Mouse (Mus musculus): Measurements from ENCODE around the gene Map4k3. TPM values are rescaled to one million over a fixed set of nuclear protein-coding genes. Genes with fewer than 3 reads are reported as not detected.

The Map4k3 gene
- polyA plus RNA-seq, 1 experiment from 2014 or later = 13.9 TPM

DNA sequence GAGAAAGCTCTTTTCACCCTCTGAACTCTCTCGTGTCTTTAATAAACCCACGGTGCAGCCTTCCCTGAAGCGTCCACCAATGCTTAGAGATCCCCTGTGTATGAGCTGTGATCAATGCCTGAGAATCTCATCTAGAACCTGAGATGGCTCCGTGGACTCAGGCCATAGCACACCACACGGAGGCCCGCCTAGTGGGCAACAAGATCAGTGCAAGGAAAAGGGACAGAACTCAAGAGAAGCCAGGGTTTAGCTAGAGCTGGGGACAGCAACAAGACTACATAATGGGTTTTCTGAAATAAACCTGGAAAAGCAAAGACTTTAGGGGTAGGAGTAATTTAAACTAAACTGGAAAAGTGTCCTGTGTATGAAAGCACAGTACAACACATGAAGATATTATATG, 5.2 kb downstream of the Map4k3 start:
- H3K27me3 ChIP-seq (ENCODE audit: poor library complexity, severe bottlenecking) = no peaks in the 10 kb centered on the region
- DNase-seq (ENCODE audit: extremely low spot score, low spot score) = no peak
- no peak overlapping the region for H3K4me3 ChIP-seq
- no peak overlapping the region for H3K27ac ChIP-seq
- peaks cover 24% of the 10 kb centered on the region for H3K4me1 ChIP-seq
- peaks cover 14% of the 10 kb centered on the region for H3K36me3 ChIP-seq (replicated peaks)
- WGBS = 84% methylated on average over 6 of the region's 6 CpGs
- peaks cover 3% of the 10 kb centered on the region; the same call in 1 of the 2 replicates for H3K9me3 ChIP-seq

DNA sequence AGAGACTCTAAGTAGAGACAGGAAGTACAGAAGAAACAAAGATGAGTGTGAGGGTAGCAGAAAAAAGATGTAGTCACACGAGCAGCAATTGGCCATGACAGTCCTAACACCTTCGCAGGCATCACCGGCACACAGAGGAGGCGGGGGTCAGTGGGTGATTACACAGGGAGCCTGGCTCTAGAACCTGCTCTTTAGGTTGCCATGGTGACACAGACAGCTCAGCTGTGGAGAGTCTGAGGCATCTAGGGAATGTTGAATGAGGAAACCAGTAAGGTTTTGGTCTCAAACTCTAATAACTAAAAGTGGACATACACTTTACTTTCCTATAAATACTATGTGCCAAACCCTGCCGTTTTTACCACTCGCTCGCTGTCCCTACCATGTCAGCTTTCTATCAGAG, 6.6 kb downstream of the Map4k3 start:
- Histone ChIP-seq H3K27ac (no peak overlapping the region), H3K36me3 (replicated peaks) (peaks cover 14% of the 10 kb centered on the region), H3K27me3 (ENCODE audit: poor library complexity, severe bottlenecking) (no peaks in the 10 kb centered on the region), H3K9me3 (peaks cover 3% of the 10 kb centered on the region; the same call in 1 of the 2 replicates), H3K4me3 (no peak overlapping the region), H3K4me1 (peaks cover 20% of the 10 kb centered on the region)
- 83% methylated on average over 7 of the region's 7 CpGs for WGBS
- no peak for DNase-seq (ENCODE audit: extremely low spot score, low spot score)

DNA sequence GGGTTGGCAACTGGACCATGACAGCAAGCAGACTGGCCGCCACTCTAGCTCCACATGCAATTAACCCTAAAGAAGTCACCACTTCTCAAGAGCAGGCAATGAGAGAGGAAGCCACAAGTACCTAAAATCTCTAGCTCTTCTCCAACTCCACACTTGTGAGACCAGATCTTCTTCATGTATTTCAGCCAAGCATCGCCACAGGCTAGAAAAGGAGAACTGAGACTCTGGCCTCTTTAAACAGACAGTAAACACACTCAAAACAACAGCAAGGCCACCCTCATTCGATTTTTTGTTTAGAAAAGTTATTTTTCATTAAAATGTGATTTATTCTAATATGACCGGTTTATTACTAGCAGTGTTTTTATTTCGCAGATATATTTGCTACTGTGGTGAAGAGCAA, 9.0 kb downstream of the Map4k3 start:
- DNase-seq (ENCODE audit: extremely low spot score, low spot score) = no peak
- Histone ChIP-seq H3K27me3 (ENCODE audit: poor library complexity, severe bottlenecking) (no peaks in the 10 kb centered on the region), H3K9me3 (no peaks in the 10 kb centered on the region), H3K36me3 (replicated peaks) (peaks cover 5% of the 10 kb centered on the region; the same call in 1 of the 2 replicates), H3K27ac (no peak overlapping the region), H3K4me1 (peaks cover 10% of the 10 kb centered on the region), H3K4me3 (no peak overlapping the region)
- whole genome bisulfite sequencing = 89% methylated on average over 5 of the region's 5 CpGs

DNA sequence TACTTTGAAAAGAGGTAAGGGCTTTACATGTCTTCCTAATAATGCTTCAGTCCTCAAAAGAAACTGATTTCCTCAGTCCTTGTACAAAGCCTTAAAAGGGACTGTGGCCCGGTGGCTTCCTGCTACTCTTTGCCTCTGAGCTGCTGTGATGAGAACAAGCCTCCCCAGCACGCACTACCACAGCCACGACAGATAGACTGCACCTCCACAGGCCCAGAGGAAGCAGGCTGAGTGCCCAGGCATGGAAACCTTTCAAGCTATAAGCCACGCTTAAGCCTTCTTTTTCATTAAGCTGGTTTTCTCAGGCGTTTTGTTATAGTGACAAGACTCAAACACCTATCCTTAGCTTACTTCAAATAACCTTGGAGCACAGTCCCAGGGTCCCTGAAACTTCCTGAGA, 10.0 kb downstream of the Map4k3 start:
- Histone ChIP-seq H3K4me3 (no peak overlapping the region), H3K36me3 (replicated peaks) (peaks cover 5% of the 10 kb centered on the region; the same call in 1 of the 2 replicates), H3K4me1 (peaks cover 10% of the 10 kb centered on the region), H3K9me3 (no peaks in the 10 kb centered on the region), H3K27ac (no peak overlapping the region), H3K27me3 (ENCODE audit: poor library complexity, severe bottlenecking) (no peaks in the 10 kb centered on the region)
- 80% methylated on average over 5 of the region's 5 CpGs for WGBS
- no peak for DNase-seq (ENCODE audit: extremely low spot score, low spot score)

DNA sequence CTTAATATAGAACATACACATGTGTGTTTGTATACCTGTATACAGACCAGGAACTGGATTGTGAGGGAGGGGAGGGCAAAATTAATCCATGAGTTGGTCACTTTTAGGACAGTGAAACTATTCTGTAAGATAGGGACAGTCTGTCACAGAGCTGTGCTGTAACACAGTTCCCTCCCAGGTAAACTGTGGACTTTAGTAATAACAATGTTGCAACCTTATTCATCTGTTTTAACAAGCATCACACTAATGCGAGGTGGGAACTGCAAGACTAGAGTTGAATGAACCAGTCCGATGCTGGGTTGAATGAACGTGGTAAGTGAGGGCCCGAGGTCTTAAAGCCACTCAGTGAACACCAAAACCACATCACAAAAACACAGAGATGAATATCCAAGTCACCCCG, 14.7 kb downstream of the Map4k3 start:
- Histone ChIP-seq H3K27ac (no peak overlapping the region), H3K4me1 (peaks cover 33% of the 10 kb centered on the region), H3K27me3 (ENCODE audit: poor library complexity, severe bottlenecking) (no peaks in the 10 kb centered on the region), H3K4me3 (no peak overlapping the region), H3K9me3 (no peaks in the 10 kb centered on the region), H3K36me3 (replicated peaks) (no peaks in the 10 kb centered on the region)
- DNase-seq (ENCODE audit: extremely low spot score, low spot score) = no peak
- WGBS = 93% methylated on average over 5 of the region's 5 CpGs

DNA sequence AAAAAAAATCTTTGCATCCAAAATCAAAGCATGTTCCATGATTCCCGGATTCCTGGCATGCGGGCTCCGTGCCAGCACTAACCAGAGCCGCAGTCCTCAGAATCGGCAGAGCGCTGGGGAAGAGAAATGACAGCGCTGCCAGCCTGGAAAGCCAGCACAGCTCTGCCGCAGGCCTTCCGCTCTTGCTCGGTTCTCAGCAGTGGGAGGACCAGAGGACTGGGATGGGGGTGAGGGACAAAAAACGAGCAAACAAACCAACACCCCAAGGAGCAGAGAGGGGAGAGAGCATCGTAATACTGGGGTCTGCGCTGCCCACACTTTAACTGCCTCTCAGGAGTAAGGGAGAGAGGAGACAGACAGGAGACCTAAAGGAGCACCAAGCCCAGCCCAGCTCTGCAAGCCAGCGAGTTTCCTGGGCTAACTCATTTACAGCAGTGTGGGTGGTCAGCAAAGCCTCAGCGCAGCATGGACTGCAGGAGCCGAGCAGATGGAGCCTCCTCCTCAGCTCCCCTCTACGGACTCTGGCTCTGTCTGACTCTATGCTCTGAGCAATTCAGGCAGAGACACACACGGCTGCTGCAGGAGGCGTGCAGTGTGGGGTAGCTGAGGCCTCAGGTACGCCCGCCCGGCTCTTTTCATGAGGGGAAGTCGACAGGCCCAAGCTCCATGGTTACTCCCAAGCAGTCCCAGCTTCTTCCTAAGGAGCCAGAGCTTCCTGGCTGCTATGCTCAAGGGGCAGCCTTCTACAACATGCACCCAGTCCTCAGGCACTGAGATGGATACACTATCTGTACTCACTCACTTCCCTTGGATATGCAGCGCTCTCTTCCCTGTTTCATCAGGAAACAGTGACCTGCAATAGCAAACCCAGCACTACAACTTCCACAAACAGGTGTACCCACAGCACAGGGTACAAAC, 18.1 kb downstream of the Map4k3 start:
- peak; percentile 36 for DNase-seq (ENCODE audit: extremely low spot score, low spot score)
- Histone ChIP-seq H3K27ac (peak overlapping the region; percentile 66), H3K4me1 (peaks cover 48% of the 10 kb centered on the region), H3K36me3 (replicated peaks) (no peaks in the 10 kb centered on the region), H3K9me3 (no peaks in the 10 kb centered on the region), H3K4me3 (peak overlapping the region; percentile 24; the same call in 1 of the 2 replicates), H3K27me3 (ENCODE audit: poor library complexity, severe bottlenecking) (no peaks in the 10 kb centered on the region)
- WGBS = 33% methylated on average over 24 of the region's 24 CpGs

DNA sequence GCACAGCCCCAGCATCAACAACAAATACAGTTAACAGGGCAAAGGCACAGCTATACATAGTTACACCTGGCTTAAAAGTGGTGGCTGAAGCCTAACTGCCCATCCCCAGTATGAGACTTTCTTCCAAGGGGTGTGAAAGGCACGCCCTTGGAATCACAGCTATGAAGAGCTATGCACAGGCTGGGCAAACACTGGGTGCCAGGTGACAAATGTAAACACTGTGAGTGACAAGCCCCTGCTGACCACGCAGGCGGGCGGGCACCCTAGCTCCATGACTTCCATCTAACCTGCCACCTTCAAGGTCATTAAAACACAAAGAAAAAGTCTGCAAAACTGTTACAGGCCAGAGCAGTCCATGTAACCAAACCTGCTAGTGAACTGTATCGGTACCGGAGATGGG, 19.5 kb downstream of the Map4k3 start:
- no peak overlapping the region for H3K4me3 ChIP-seq
- 93% methylated on average over 6 of the region's 6 CpGs for WGBS
- no peak overlapping the region for H3K27ac ChIP-seq
- no peak for DNase-seq (ENCODE audit: extremely low spot score, low spot score)
- no peaks in the 10 kb centered on the region for H3K27me3 ChIP-seq (ENCODE audit: poor library complexity, severe bottlenecking)
- no peaks in the 10 kb centered on the region for H3K36me3 ChIP-seq (replicated peaks)
- peaks cover 50% of the 10 kb centered on the region for H3K4me1 ChIP-seq
- H3K9me3 ChIP-seq = no peaks in the 10 kb centered on the region

DNA sequence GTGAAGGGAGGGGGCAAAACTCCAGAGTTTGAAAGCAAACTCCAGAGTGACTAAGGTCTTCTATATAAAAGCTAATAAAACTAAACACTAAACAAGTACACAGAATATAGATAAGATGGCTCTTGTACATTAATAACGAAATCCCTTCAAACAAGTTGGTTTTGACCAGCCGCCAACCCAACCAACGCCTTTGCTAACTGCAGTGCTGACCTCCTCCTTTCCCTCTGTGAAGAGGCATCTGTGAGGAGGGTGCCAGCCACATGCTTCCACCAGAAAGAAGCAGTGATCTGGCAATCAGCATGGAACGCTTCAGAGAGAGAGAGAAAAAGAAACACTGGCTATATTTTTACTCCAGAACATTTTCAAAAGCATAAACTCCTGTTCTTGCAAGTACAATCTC, 21.1 kb downstream of the Map4k3 start:
- Histone ChIP-seq H3K27me3 (ENCODE audit: poor library complexity, severe bottlenecking) (no peaks in the 10 kb centered on the region), H3K27ac (no peak overlapping the region), H3K9me3 (no peaks in the 10 kb centered on the region), H3K4me1 (peaks cover 46% of the 10 kb centered on the region), H3K36me3 (replicated peaks) (no peaks in the 10 kb centered on the region), H3K4me3 (no peak overlapping the region)
- WGBS = 83% methylated on average over 4 of the region's 4 CpGs
- no peak for DNase-seq (ENCODE audit: extremely low spot score, low spot score)

DNA sequence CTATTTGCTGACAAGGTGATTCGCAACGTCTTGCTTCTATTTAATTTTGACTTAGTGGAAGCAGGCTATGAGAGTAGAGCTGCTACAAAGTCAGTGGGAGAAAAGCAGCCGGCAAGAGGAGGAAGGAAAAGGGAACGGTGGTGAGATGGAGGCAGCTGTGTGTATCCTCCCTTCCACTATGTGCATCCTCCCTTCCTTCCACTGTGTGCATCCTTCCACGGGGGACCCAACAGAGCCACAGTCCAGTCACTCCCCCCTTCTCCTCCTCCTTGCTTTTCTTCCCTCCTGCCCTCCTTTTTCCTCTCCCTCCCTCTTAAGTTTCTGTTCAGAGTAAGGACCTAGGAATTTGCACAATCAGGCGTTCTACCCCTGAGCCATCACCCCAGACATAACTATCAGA, 21.7 kb downstream of the Map4k3 start:
- Histone ChIP-seq H3K36me3 (replicated peaks) (no peaks in the 10 kb centered on the region), H3K27me3 (ENCODE audit: poor library complexity, severe bottlenecking) (no peaks in the 10 kb centered on the region), H3K27ac (no peak overlapping the region), H3K4me1 (peaks cover 44% of the 10 kb centered on the region), H3K4me3 (no peak overlapping the region), H3K9me3 (no peaks in the 10 kb centered on the region)
- 81% methylated on average over 6 of the region's 6 CpGs for WGBS
- DNase-seq (ENCODE audit: extremely low spot score, low spot score) = no peak

DNA sequence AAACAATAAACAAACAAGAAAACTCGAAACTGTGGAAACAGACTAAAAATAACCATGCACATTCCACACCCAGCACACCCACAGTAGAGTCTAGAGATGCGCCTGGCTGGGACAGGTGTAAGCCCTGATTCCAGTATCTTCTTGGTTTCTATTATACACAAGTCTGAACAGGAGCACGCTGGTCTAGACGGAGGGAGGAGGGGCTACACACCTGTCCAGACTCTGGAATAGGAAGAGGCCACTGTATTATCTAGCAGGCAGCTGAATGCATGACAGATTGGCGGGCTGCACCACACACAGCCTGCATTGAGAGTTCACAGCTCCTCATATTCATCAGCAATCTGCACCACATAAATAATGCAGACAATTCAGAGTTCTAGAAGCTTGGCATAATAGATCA, 26.6 kb downstream of the Map4k3 start:
- WGBS = 88% methylated on average over 5 of the region's 5 CpGs
- DNase-seq (ENCODE audit: extremely low spot score, low spot score) = no peak
- H3K27ac ChIP-seq = no peak overlapping the region
- no peaks in the 10 kb centered on the region for H3K9me3 ChIP-seq
- no peaks in the 10 kb centered on the region for H3K27me3 ChIP-seq (ENCODE audit: poor library complexity, severe bottlenecking)
- no peak overlapping the region for H3K4me3 ChIP-seq
- H3K4me1 ChIP-seq = peaks cover 26% of the 10 kb centered on the region
- no peaks in the 10 kb centered on the region for H3K36me3 ChIP-seq (replicated peaks)

DNA sequence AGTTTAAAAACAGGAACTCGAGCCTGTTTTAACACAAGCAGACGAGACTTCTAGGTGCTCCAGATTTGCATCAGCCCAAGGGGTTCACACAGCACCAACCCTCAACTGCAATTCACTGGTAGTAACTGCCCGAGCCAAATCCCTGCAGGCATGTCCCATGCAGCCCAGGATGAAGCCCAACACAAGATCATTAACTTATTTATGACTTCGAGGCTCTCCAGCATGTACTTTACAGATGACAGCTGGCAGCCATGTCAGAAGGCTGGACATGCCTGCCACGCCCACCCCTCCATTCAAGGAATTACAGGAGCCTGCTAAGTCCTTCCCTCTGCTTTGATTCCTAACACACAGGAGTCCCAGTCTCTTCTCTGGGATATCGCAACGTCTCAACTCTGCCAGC, 29.4 kb downstream of the Map4k3 start:
- no peaks in the 10 kb centered on the region for H3K9me3 ChIP-seq
- no peak overlapping the region for H3K4me3 ChIP-seq
- H3K36me3 ChIP-seq (replicated peaks) = peaks cover 3% of the 10 kb centered on the region; the same call in 1 of the 2 replicates
- H3K4me1 ChIP-seq = peaks cover 22% of the 10 kb centered on the region
- no peak overlapping the region for H3K27ac ChIP-seq
- 91% methylated on average over 7 of the region's 7 CpGs for WGBS
- no peaks in the 10 kb centered on the region for H3K27me3 ChIP-seq (ENCODE audit: poor library complexity, severe bottlenecking)
- DNase-seq (ENCODE audit: extremely low spot score, low spot score) = no peak

DNA sequence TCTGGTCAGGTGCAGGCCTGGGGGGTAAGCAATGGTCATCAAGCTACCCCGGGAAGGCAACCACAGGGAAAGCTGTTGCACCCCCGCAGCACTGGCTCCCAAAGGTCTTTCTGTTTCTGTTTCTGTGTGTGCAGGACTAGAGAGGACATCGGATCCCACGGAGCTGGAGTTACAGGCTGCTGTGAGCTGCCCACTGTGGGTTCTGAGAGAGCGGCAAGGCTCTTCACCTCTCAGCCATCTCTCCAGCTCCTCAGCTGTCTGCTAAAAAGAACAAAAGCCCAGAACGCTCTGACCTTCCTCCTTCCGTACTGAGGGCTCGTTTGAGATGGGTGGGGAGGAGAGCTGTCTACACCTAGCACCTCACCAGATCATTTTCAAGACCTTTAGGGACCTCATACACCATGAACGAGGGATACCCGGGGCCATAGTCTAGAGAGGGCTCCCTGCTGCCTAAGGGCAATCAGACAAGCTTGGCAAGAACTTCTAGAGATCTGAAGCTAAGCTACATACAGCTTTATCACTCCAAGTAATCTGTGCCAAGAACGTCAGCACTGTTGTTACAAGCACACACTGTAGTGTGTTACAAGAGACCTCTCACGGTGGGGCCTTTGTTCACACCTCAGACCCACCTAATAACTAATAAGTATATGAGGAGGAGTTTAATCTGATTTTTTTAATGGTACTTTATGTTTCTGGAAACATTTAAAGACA, 29.9 kb downstream of the Map4k3 start:
- no peak overlapping the region for H3K4me3 ChIP-seq
- WGBS = 82% methylated on average over 12 of the region's 12 CpGs
- no peaks in the 10 kb centered on the region for H3K9me3 ChIP-seq
- DNase-seq (ENCODE audit: extremely low spot score, low spot score) = no peak
- no peak overlapping the region for H3K27ac ChIP-seq
- peaks cover 3% of the 10 kb centered on the region; the same call in 1 of the 2 replicates for H3K36me3 ChIP-seq (replicated peaks)
- H3K27me3 ChIP-seq (ENCODE audit: poor library complexity, severe bottlenecking) = no peaks in the 10 kb centered on the region
- H3K4me1 ChIP-seq = peaks cover 25% of the 10 kb centered on the region

DNA sequence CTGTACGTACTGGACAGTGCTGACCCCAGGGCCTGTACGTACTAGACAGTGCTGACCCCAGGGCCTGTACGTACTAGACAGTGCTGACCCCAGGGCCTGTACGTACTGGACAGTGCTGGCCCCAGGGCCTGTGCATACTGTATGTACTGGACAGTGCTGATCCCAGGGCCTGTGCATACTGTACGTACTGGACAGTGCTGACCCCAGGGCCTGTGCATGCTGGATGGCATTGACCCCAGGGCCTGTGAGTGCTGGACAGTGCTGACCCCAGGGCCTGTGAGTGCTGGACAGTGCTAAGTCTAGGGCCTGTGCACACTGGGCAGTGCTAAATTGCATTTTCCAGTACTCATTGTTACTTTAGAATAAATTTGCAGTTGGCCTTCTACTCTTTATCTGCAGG, 31.3 kb downstream of the Map4k3 start:
- H3K27ac ChIP-seq = no peak overlapping the region
- WGBS = 93% methylated on average over 5 of the region's 5 CpGs

More for the DNA sequence above, 31.3 kb downstream of the Map4k3 start:
- no peaks in the 10 kb centered on the region for H3K9me3 ChIP-seq
- H3K4me1 ChIP-seq = peaks cover 25% of the 10 kb centered on the region
- no peaks in the 10 kb centered on the region for H3K27me3 ChIP-seq (ENCODE audit: poor library complexity, severe bottlenecking)
- DNase-seq (ENCODE audit: extremely low spot score, low spot score) = no peak
- H3K36me3 ChIP-seq (replicated peaks) = peaks cover 3% of the 10 kb centered on the region; the same call in 1 of the 2 replicates
- no peak overlapping the region for H3K4me3 ChIP-seq

All from forebrain, embryonic 10.5 days (tissue).